Mouse (Mus musculus) stomach, embryonic 16.5 days (tissue): ENCODE results near the gene Zcwpw1. TPM values are rescaled to one million over a fixed set of nuclear protein-coding genes. Genes with fewer than 3 reads are reported as not detected.

ENCODE experiments used
- ATAC-seq: fragments of 200-750 bp; cut with Nextera tagmentation; 2 replicates; pipeline ENCODE4 v1.8.0; 2017; ENCODE audit warnings: moderate number of reproducible peaks, moderate TSS enrichment; ENCODE audit not compliant: insufficient read depth, low FRiP score
- H3K27ac ChIP-seq: fragments of 300-500 bp; sonication (generic); 2 replicates; pipeline ENCODE4 v1.5.1; 2014; ENCODE audit warnings: low read length
- H3K27me3 ChIP-seq: fragments of 300-500 bp; sonication (generic); 2 replicates; pipeline ENCODE4 v1.6.1; 2014; ENCODE audit warnings: low read length, control low read depth, mixed read lengths; ENCODE audit not compliant: control insufficient read depth, insufficient read depth
- H3K36me3 ChIP-seq: fragments of 300-500 bp; sonication (generic); 2 replicates; pipeline ENCODE4 v1.6.1; 2014; ENCODE audit warnings: low read length; ENCODE audit not compliant: control insufficient read depth, insufficient read depth
- H3K4me1 ChIP-seq: fragments of 300-500 bp; sonication (generic); 2 replicates; pipeline ENCODE4 v1.6.1; 2014; ENCODE audit warnings: low read length, control low read depth, mixed read lengths; ENCODE audit not compliant: control insufficient read depth, insufficient read depth
- H3K4me2 ChIP-seq: fragments of 300-500 bp; sonication (generic); 2 replicates; pipeline ENCODE4 v1.6.1; 2014; ENCODE audit warnings: low read depth, low read length, mixed read lengths
- H3K4me3 ChIP-seq: fragments of 300-500 bp; sonication (generic); replicated peaks from 2 replicates; pipeline ENCODE4 v1.5.1; 2014; ENCODE audit warnings: mild to moderate bottlenecking, low read length
- H3K9ac ChIP-seq: fragments of 300-500 bp; sonication (generic); 2 replicates; pipeline ENCODE4 v1.6.1; 2014; ENCODE audit warnings: low read length
- H3K9me3 ChIP-seq: fragments of 300-500 bp; sonication (generic); replicated peaks from 2 replicates; pipeline ENCODE4 v1.6.1; 2016; ENCODE audit warnings: low read length, control low read depth; ENCODE audit not compliant: control insufficient read depth
- WGBS: fragments of 180-500 bp; shearing (Covaris S2); extraction: QIAGEN DNeasy Blood & Tissue Kit; methylation state at CpG from one replicate; pipeline ENCODE4 v1.1.7; 2014; 5-methylcytosine and 5-hydroxymethylcytosine counted together
- polyA plus RNA-seq: library from polyadenylated mRNA; unstranded; fragments of >200 nt; fragmentation: Nextera tagmentation; extraction: Ambion mirVana; gene quantifications from 2 replicates; pipeline ENCODE4 v1.2.1, GENCODE M21; 2015

Zcwpw1 gene
- polyA plus RNA-seq, 1 experiment from 2014 or later, result 18.0 TPM

DNA sequence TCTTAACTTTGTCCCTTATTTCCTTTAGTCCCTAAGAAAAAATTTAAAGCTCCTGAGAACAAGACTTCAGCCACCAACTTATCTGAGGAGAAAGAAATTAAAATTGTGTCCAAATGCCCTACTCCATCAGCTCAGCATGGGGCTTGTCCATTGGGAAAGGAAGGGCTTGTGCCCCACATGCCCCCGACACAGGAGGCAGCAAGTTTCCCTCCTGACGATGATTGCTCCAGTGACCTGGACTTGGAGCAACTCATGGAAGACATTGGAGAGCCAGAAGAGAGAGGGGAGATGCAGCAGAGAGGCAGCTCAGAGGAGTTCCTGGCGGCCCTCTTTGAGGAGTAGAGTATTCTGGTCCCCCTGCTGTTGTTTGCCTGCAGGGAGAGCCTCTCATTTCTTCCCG is 34.5 kb downstream of the Zcwpw1 start:
- Histone ChIP-seq H3K9ac (no peak overlapping the region), H3K36me3 (no peaks in the 10 kb centered on the region), H3K4me3 (no peak overlapping the region), H3K9me3 (no peaks in the 10 kb centered on the region), H3K4me2 (no peak overlapping the region), H3K4me1 (no peaks in the 10 kb centered on the region), H3K27ac (no peak overlapping the region), H3K27me3 (no peaks in the 10 kb centered on the region)
- WGBS, result 60% methylated on average over 4 of the region's 4 CpGs
- no peak for ATAC-seq

DNA sequence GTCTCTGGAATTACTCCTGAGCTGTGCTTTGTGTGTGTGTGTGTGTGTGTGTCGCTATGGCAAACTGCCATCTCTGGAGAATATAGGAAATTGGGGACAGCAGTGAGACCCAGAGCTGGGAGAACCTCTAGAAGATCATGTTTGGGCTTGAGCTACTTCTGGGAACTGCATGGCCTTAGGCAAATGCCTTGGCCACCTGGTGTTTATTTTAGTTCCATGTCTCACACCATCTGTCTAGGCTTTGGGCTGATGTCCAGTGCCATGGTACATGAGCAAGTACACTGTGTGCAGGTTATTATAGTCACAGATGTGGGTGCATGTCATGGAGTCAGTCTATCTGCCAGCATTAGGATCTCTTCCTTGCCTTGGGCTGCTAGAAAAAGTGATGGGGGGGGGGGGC is 35.0 kb downstream of the Zcwpw1 start:
- no peak overlapping the region for H3K27ac ChIP-seq
- H3K36me3 ChIP-seq, result no peaks in the 10 kb centered on the region
- 91% methylated on average over 1 of the region's 1 CpGs for WGBS
- H3K4me1 ChIP-seq, result no peaks in the 10 kb centered on the region
- no peak overlapping the region for H3K4me2 ChIP-seq
- H3K27me3 ChIP-seq, result no peaks in the 10 kb centered on the region
- no peak for ATAC-seq
- H3K4me3 ChIP-seq, result no peak overlapping the region
- no peak overlapping the region for H3K9ac ChIP-seq
- no peaks in the 10 kb centered on the region for H3K9me3 ChIP-seq

DNA sequence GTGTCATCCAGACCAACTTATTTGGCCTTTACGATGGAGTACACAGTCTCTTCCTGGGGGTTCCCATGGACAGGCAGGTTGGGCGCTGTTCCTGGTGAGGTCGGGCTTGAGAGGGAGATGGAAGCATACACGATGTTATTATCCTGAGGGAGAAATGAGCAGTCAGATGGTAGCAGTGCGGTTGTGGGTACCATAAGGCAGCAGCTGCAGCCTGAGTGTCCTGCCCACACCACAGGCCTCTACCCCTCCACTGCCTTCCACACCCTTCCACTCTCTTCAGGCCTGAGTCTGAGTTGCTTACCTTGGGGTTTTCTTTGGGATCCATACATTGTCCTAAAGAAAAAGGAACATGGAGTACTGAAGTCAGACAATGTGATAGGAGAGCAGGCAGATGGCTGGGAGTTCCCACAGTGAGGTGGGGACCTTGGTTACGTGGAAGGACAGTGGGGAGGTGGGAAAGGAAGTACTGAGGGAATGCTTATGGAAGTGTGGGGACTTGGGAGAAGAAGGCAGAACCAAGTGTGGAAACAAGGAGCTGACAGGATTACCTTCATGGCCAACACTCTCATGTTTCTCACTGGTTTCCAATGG is 36.0 kb downstream of the Zcwpw1 start:
- H3K36me3 ChIP-seq, result no peaks in the 10 kb centered on the region
- 83% methylated on average over 6 of the region's 6 CpGs for WGBS
- no peak for ATAC-seq
- no peaks in the 10 kb centered on the region for H3K4me1 ChIP-seq
- no peak overlapping the region for H3K9ac ChIP-seq
- H3K4me2 ChIP-seq, result no peak overlapping the region
- H3K27me3 ChIP-seq, result no peaks in the 10 kb centered on the region
- no peak overlapping the region for H3K27ac ChIP-seq
- no peak overlapping the region for H3K4me3 ChIP-seq
- H3K9me3 ChIP-seq, result no peaks in the 10 kb centered on the region

DNA sequence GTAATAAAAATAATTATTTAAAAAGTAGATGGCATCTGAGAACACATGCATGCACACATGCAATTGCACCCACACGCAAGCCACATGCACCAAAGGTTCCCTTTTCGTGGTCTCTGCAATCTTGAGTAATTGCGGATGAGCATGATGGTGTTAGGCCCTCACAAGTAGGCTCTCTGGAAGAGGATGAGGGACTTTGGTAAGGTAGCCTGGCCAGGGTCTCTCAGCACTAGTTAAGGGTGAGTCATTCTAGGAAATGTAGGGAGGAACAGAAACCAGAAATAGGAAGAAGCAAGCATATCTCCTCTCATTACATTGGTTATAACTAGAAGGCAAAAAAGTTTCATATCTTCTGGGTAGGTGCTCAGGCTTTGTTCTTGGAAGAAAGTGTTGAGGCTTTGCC is 37.4 kb downstream of the Zcwpw1 start:
- ATAC-seq, result no peak

DNA sequence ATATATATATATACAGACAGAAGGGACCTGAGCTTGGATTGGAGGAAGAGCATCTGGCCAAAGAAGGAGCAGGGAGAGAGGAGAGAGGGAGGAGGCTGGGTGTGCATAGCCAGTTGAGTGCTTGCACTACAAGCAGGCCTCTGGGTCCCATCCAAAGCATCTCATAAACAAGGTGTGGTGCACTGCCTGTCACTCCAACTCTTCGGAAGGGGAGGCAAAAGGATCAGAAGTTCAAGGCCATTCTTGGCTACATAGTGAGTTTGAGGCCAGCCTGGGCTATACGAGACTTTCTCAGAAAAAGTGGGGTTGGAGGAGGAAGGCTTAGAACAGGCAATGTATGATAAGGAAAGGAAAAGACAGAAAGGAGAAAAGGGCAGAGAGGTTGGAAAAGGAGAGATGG is 38.4 kb downstream of the Zcwpw1 start:
- Histone ChIP-seq H3K4me3 (no peak overlapping the region), H3K9me3 (no peaks in the 10 kb centered on the region), H3K4me2 (no peak overlapping the region), H3K27ac (no peak overlapping the region), H3K4me1 (no peaks in the 10 kb centered on the region), H3K27me3 (no peaks in the 10 kb centered on the region), H3K9ac (no peak overlapping the region), H3K36me3 (no peaks in the 10 kb centered on the region)
- 77% methylated on average over 2 of the region's 2 CpGs for WGBS
- no peak for ATAC-seq

More for the DNA sequence above, 37.4 kb downstream of the Zcwpw1 start:
- Histone ChIP-seq H3K27ac (no peak overlapping the region), H3K27me3 (no peaks in the 10 kb centered on the region), H3K9ac (no peak overlapping the region), H3K4me3 (no peak overlapping the region), H3K4me2 (no peak overlapping the region), H3K4me1 (no peaks in the 10 kb centered on the region), H3K9me3 (no peaks in the 10 kb centered on the region), H3K36me3 (no peaks in the 10 kb centered on the region)
- 85% methylated on average over 3 of the region's 3 CpGs for WGBS

DNA sequence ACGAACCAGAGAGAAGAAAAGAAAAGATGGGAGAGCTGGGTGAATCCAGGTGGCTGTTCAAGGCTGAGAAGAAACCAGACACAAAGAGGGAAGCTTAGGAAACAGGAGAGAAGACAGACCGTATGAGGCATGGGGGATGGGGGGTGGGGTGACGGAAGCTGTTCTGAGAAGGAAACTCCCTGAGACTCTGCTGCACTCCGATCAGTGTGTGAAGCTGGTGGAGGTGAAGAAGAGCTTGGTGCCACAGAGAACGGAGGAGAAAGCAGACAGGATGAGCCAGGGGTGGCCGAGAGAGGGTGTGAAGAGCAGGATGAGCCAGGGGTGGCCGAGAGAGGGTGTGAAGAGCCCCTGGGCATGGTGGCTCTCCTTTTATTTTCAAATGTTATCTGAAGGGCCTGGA is 38.8 kb downstream of the Zcwpw1 start:
- H3K4me3 ChIP-seq, result no peak overlapping the region
- 50% methylated on average over 7 of the region's 7 CpGs for WGBS
- no peak overlapping the region for H3K27ac ChIP-seq
- H3K27me3 ChIP-seq, result no peaks in the 10 kb centered on the region
- no peak for ATAC-seq
- no peak overlapping the region for H3K4me2 ChIP-seq
- H3K9ac ChIP-seq, result no peak overlapping the region
- no peaks in the 10 kb centered on the region for H3K9me3 ChIP-seq
- no peaks in the 10 kb centered on the region for H3K4me1 ChIP-seq
- H3K36me3 ChIP-seq, result no peaks in the 10 kb centered on the region

DNA sequence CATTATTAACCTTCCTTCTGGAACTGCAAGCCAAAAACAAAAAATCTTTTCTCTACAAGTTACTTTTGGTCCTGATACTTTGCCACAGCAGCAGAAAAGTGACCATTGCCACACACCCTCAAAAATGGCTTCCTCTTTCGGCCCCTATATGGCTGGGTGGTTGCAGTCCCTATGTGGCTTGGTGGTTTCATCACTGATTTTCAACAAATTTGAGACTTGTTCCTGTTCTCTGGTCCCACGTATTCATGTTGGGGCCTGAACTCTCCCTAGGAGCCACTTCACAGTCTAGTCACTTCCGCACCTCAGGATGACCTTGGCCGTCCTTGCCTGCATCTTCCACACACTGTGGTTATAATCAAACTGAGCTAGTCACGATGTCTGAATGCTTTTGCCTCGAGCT is 41.1 kb downstream of the Zcwpw1 start:
- 81% methylated on average over 6 of the region's 6 CpGs for WGBS
- H3K4me2 ChIP-seq, result no peak overlapping the region
- H3K9me3 ChIP-seq, result no peaks in the 10 kb centered on the region
- no peak overlapping the region for H3K27ac ChIP-seq
- no peak overlapping the region for H3K9ac ChIP-seq
- no peaks in the 10 kb centered on the region for H3K4me1 ChIP-seq
- no peaks in the 10 kb centered on the region for H3K36me3 ChIP-seq
- no peak overlapping the region for H3K4me3 ChIP-seq
- ATAC-seq, result no peak
- H3K27me3 ChIP-seq, result no peaks in the 10 kb centered on the region

DNA sequence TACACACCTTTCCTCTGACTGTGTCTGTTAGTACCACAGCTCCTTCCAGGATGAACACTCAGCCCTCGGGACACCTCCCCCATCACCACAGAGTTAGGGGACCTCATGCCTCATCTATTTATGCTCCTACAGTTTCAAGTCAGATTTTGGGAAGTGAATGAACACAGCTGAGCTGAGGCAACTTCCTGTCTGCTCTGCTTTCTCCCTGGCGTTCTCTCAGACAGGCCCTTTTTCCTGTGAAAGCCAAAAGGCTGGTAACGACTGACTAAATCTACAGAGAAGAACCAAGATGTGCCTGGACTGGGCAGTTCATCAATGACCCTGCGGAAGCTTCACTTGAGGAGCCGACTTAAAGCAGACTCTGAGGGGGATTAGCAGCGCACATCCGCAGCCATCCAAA is 42.6 kb downstream of the Zcwpw1 start:
- ATAC-seq, result no peak
- 72% methylated on average over 7 of the region's 7 CpGs for WGBS
- H3K27ac ChIP-seq, result no peak overlapping the region

DNA sequence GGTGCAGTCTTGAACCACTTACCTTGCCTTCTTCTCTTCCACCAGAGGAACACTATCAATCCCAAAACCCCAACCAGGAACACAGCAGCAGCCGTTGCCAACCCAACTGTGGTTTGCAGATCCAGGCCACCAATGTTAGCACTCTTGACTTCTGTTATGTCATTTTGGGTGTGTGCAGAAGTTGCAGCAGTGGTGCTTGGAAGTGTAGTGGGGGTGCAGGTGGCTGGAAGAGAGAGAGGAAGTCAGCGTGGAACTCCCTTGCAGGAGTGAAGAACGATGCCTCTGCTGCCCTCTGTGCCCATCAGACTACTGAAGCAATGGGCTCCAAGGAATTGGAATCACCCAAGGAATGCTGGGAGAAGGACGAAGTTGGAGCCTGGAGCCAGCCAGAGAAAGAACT is 43.5 kb downstream of the Zcwpw1 start:
- no peaks in the 10 kb centered on the region for H3K27me3 ChIP-seq
- H3K9ac ChIP-seq, result no peak overlapping the region
- H3K4me3 ChIP-seq, result no peak overlapping the region
- 79% methylated on average over 4 of the region's 4 CpGs for WGBS
- no peaks in the 10 kb centered on the region for H3K9me3 ChIP-seq
- no peaks in the 10 kb centered on the region for H3K36me3 ChIP-seq
- H3K4me2 ChIP-seq, result no peak overlapping the region
- no peaks in the 10 kb centered on the region for H3K4me1 ChIP-seq
- H3K27ac ChIP-seq, result no peak overlapping the region
- no peak for ATAC-seq

More for the DNA sequence above, 42.6 kb downstream of the Zcwpw1 start:
- H3K4me3 ChIP-seq, result no peak overlapping the region
- no peak overlapping the region for H3K4me2 ChIP-seq
- H3K27me3 ChIP-seq, result no peaks in the 10 kb centered on the region
- no peaks in the 10 kb centered on the region for H3K36me3 ChIP-seq
- no peak overlapping the region for H3K9ac ChIP-seq
- no peaks in the 10 kb centered on the region for H3K4me1 ChIP-seq
- H3K9me3 ChIP-seq, result no peaks in the 10 kb centered on the region

DNA sequence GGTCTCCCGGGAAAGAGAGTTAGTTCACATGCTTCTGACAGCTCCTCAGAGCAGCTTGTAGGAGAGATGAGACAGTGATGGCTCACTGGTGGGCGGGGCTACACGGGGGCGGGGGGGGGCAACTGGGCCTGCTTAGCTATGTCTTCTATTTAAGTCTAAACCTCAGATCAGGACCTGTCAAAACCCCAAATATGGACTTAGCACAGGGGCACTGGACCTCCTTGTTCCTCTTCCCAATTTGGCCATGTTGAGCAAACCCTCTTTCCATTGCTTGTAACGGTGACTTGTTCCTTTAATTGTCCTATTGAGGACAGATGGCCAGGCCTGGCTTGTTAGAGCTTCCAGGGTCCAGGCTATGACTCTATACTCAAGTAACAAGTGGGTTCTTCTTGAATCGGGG is 43.9 kb downstream of the Zcwpw1 start:
- Histone ChIP-seq H3K9me3 (no peaks in the 10 kb centered on the region), H3K4me2 (no peak overlapping the region), H3K4me3 (no peak overlapping the region), H3K27me3 (no peaks in the 10 kb centered on the region), H3K4me1 (no peaks in the 10 kb centered on the region), H3K36me3 (no peaks in the 10 kb centered on the region), H3K9ac (no peak overlapping the region), H3K27ac (no peak overlapping the region)
- no peak for ATAC-seq
- WGBS, result 75% methylated on average over 6 of the region's 6 CpGs
